Mouse (Mus musculus): ENCODE measurements around the gene Stx7. TPM values are rescaled to one million over a fixed set of nuclear protein-coding genes. Genes with fewer than 3 reads are reported as not detected.
A peak's percentile ranks its signal among the peaks of the same experiment; 100 is the strongest.

The Stx7 gene
- total and polyA plus RNA-seq, 3 experiments = 92.8 to 176 (median 102) TPM

DNA sequence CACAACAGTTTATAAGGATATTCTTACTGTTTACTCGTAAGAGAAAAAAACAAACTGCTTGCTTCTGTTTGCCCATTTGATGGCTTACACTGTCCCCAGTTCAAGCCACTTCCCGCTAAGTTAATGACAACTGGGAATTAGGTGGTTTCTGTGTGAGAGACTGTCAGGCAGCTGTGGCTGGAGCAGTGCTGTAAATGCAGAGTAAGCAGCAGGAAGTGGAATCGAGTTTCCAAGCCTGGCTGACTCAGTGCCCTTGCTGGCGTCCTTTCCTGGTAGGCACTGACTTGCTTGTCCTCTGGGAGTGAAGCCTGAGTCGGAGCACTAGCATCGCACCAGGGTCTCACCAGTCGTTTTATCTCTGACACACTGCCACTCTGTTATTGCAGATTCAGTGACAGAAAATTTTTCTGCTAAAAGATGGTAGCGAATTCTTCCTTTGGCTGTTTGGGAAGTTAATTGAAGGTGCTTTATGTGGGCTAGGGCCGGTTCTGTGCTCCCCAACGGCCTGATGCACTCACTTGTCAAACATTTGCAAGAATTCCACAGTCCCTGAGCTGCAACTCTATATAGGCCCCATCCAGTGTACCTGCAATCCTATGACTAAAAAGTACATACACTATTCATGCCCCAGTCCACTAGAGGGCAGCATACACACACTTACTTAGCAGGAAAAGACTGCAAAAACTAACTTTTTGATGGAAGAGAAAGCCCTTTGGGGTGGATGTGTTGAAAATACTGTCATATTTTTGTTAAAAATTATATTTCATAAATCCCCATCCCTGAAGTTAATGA, 24.3 kb downstream of the Stx7 start:
- no peaks in the 10 kb centered on the region for H3K9me3 ChIP-seq (replicated peaks; ENCODE audit: low read length)
- in situ Hi-C loops (cut with MboI; ENCODE audit: low pct_ligation_motif_present, low pct_unique_long_range_greater_than_20kb, low sequenced_read_pairs) = no loop called here
- peaks cover 15 to 37% of the 10 kb centered on the region in 2 experiments for H3K4me1 ChIP-seq (ENCODE audit: control insufficient read depth in 1 of 2, insufficient read depth in 2 of 2)
- H3K79me2 ChIP-seq (replicated peaks; ENCODE audit: control insufficient read depth, extremely low read depth, insufficient read depth, poor library complexity, severe bottlenecking) = peaks cover 12% of the 10 kb centered on the region; the same call in 1 of the 2 replicates
- peak; percentile 77 for DNase-seq (ENCODE audit: extremely low read depth)
- no peak overlapping the region for H3K9ac ChIP-seq (ENCODE audit: insufficient read depth, low read depth)
- H3K4me2 ChIP-seq (ENCODE audit: insufficient read depth, low read depth, poor library complexity, severe bottlenecking) = no peak overlapping the region
- dilution Hi-C loops (cut with MboI; ENCODE audit: extremely low pct_ligation_motif_present, extremely low pct_unique_long_range_greater_than_20kb, low sequenced_read_pairs) = no loop called here
- peaks cover 22 to 62% of the 10 kb centered on the region in 2 experiments for H3K36me3 ChIP-seq (replicated peaks in 1 of 2; ENCODE audit: control insufficient read depth in 1 of 2, insufficient read depth in 1 of 2, low read length in 1 of 2)
- H3K27ac ChIP-seq (ENCODE audit: insufficient read depth, low read depth) = 0 out of 2 replicates have a peak overlapping the region, but pooled peaks have one; percentile 28
- TF ChIP-seq ZC3H11A (IDR thresholded peaks at IDR 0.05; ENCODE audit: low read depth, low read length) (no peak), PAX5 (IDR thresholded peaks at IDR 0.05; ENCODE audit: low read length) (no peak), SMC3 (IDR thresholded peaks at IDR 0.05; ENCODE audit: low read depth, low read length) (peak; percentile 85), RAD21 (IDR thresholded peaks at IDR 0.05; ENCODE audit: low read depth, low read length) (peak; percentile 80), CTCF (conservative IDR thresholded peaks at IDR 0.05 in 1 of 2, IDR thresholded peaks at IDR 0.05 in 1 of 2; ENCODE audit: low read depth in 2 of 2, low read length in 2 of 2) (peak; percentile 69 to 88), NRF1 (IDR thresholded peaks at IDR 0.05; ENCODE audit: low read depth, low read length) (no peak), ETS1 (conservative IDR thresholded peaks at IDR 0.05; ENCODE audit: low read depth, low read length) (0 out of 2 replicates have a peak, but pooled peaks have one; percentile 7), MAX (IDR thresholded peaks at IDR 0.05; ENCODE audit: low read length) (no peak)
- H3K27me3 ChIP-seq (replicated peaks) = no peaks in the 10 kb centered on the region
- H3K4me3 ChIP-seq (replicated peaks in 1 of 3; ENCODE audit: low read depth in 2 of 3, low read length in 2 of 3, poor library complexity in 1 of 3) = no peak overlapping the region

DNA sequence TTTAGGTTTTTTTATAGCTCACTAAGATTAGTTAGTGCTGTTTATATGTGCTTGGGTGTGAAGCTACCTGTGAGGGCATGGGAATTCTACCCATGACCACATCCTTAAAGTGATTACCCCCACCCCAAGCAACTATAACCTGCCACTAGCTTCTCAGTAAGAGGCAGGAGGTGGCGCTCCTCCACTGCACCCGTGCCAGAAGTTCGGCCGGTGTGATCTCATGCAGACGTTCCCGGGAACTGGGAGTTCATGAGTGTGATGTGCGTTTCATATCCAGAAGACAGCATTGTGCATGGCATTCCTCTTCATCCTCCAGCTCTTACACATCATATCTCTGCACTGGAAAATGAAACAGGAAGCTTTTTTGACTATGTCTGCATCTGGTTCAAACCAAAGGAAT, 41.3 kb downstream of the Stx7 start:
- H3K27ac ChIP-seq (ENCODE audit: insufficient read depth, low read depth) = no peak overlapping the region
- H3K4me1 ChIP-seq (ENCODE audit: control insufficient read depth in 1 of 2, insufficient read depth in 2 of 2) = peaks cover 0 to 5% of the 10 kb centered on the region in 2 experiments; a peak in 1 of 4 replicates
- TF ChIP-seq USF2 (conservative IDR thresholded peaks at IDR 0.05; ENCODE audit: low read depth, low read length) (no peak), RAD21 (IDR thresholded peaks at IDR 0.05; ENCODE audit: low read depth, low read length) (peak; percentile 7), SMC3 (IDR thresholded peaks at IDR 0.05; ENCODE audit: low read depth, low read length) (peak; percentile 8; the same call in 1 of the 2 replicates), NELFE (IDR thresholded peaks at IDR 0.05; ENCODE audit: low read depth, low read length) (no peak), CTCF (conservative IDR thresholded peaks at IDR 0.05 in 1 of 2, IDR thresholded peaks at IDR 0.05 in 1 of 2; ENCODE audit: low read depth in 2 of 2, low read length in 2 of 2) (peak in 1 of 2 experiments; percentile 29; a peak in 2 of 4 replicates)
- dilution Hi-C loops (cut with MboI; ENCODE audit: extremely low pct_ligation_motif_present, extremely low pct_unique_long_range_greater_than_20kb, low sequenced_read_pairs) = no loop called here
- no peak overlapping the region for H3K4me2 ChIP-seq (ENCODE audit: insufficient read depth, low read depth, poor library complexity, severe bottlenecking)
- no peak overlapping the region for H3K4me3 ChIP-seq (replicated peaks in 1 of 3; ENCODE audit: low read depth in 2 of 3, low read length in 2 of 3, poor library complexity in 1 of 3)
- peaks cover 28 to 47% of the 10 kb centered on the region in 2 experiments for H3K36me3 ChIP-seq (replicated peaks in 1 of 2; ENCODE audit: control insufficient read depth in 1 of 2, insufficient read depth in 1 of 2, low read length in 1 of 2)
- H3K9ac ChIP-seq (ENCODE audit: insufficient read depth, low read depth) = no peak overlapping the region
- no peaks in the 10 kb centered on the region for H3K79me2 ChIP-seq (replicated peaks; ENCODE audit: control insufficient read depth, extremely low read depth, insufficient read depth, poor library complexity, severe bottlenecking)
- in situ Hi-C loops (cut with MboI; ENCODE audit: low pct_ligation_motif_present, low pct_unique_long_range_greater_than_20kb, low sequenced_read_pairs) = loop anchor here (10.0 kb wide), 1 partner anchor 114 kb away; no protein-coding TSS in a partner anchor
- DNase-seq (ENCODE audit: extremely low read depth) = no peak
- H3K9me3 ChIP-seq (replicated peaks; ENCODE audit: low read length) = no peaks in the 10 kb centered on the region
- H3K27me3 ChIP-seq (replicated peaks) = no peaks in the 10 kb centered on the region

GRCm38 (mm10) chr10:24191977-24192376, 42.9 kb downstream of the Stx7 start:
- Histone ChIP-seq H3K4me2 (ENCODE audit: insufficient read depth, low read depth, poor library complexity, severe bottlenecking) (no peak overlapping the region), H3K9me3 (replicated peaks; ENCODE audit: low read length) (no peaks in the 10 kb centered on the region), H3K4me1 (ENCODE audit: control insufficient read depth in 1 of 2, insufficient read depth in 2 of 2) (peaks cover 0 to 5% of the 10 kb centered on the region in 2 experiments; a peak in 1 of 4 replicates), H3K9ac (ENCODE audit: insufficient read depth, low read depth) (no peak overlapping the region), H3K36me3 (replicated peaks in 1 of 2; ENCODE audit: control insufficient read depth in 1 of 2, insufficient read depth in 1 of 2, low read length in 1 of 2) (peaks cover 16 to 31% of the 10 kb centered on the region in 2 experiments), H3K27ac (ENCODE audit: insufficient read depth, low read depth) (no peak overlapping the region), H3K79me2 (replicated peaks; ENCODE audit: control insufficient read depth, extremely low read depth, insufficient read depth, poor library complexity, severe bottlenecking) (no peaks in the 10 kb centered on the region), H3K27me3 (replicated peaks) (no peaks in the 10 kb centered on the region), H3K4me3 (replicated peaks in 1 of 3; ENCODE audit: low read depth in 2 of 3, low read length in 2 of 3, poor library complexity in 1 of 3) (no peak overlapping the region)
- no peak for DNase-seq (ENCODE audit: extremely low read depth)
- dilution Hi-C loops (cut with MboI; ENCODE audit: extremely low pct_ligation_motif_present, extremely low pct_unique_long_range_greater_than_20kb, low sequenced_read_pairs) (no loop called here), in situ Hi-C loops (cut with MboI; ENCODE audit: low pct_ligation_motif_present, low pct_unique_long_range_greater_than_20kb, low sequenced_read_pairs) (loop anchor here (10.0 kb wide), 1 partner anchor 113 kb away; no protein-coding TSS in a partner anchor)
- TF ChIP-seq MEF2A (IDR thresholded peaks at IDR 0.05; ENCODE audit: borderline replicate concordance, low read depth, low read length) (no peak), MAX (IDR thresholded peaks at IDR 0.05; ENCODE audit: low read length) (no peak), SMC3 (IDR thresholded peaks at IDR 0.05; ENCODE audit: low read depth, low read length) (peak; percentile 42; the same call in 1 of the 2 replicates), ELF1 (IDR thresholded peaks at IDR 0.05; ENCODE audit: low read depth, low read length) (no peak), SIN3A (IDR thresholded peaks at IDR 0.05; ENCODE audit: low read length) (no peak), IRF4 (IDR thresholded peaks at IDR 0.05; ENCODE audit: low read depth, low read length) (no peak), MXI1 (IDR thresholded peaks at IDR 0.05; ENCODE audit: low read depth, low read length) (no peak), PAX5 (IDR thresholded peaks at IDR 0.05; ENCODE audit: low read length) (no peak), CTCF (conservative IDR thresholded peaks at IDR 0.05 in 1 of 2, IDR thresholded peaks at IDR 0.05 in 1 of 2; ENCODE audit: low read depth in 2 of 2, low read length in 2 of 2) (peak in 1 of 2 experiments; percentile 50; a peak in 2 of 4 replicates), NRF1 (IDR thresholded peaks at IDR 0.05; ENCODE audit: low read depth, low read length) (no peak), RCOR1 (conservative IDR thresholded peaks at IDR 0.05; ENCODE audit: low read depth, low read length) (no peak), TCF12 (IDR thresholded peaks at IDR 0.05; ENCODE audit: low read depth, low read length) (no peak), USF1 (IDR thresholded peaks at IDR 0.05; ENCODE audit: low read depth, low read length) (no peak), POLR2AphosphoS2 (IDR thresholded peaks at IDR 0.05; ENCODE audit: low read depth, low read length) (no peak), RAD21 (IDR thresholded peaks at IDR 0.05; ENCODE audit: low read depth, low read length) (peak; percentile 47)

Data from CH12.LX (cell line).